Mouse (Mus musculus) myocyte (in vitro differentiated cells): ENCODE data around the gene 1700019N19Rik. TPM values are rescaled to one million over a fixed set of nuclear protein-coding genes. Genes with fewer than 3 reads are reported as not detected.

ENCODE experiments used
- H3K27me3 ChIP-seq: one replicate; pipeline ENCODE4 v1.6.1; 2011; ENCODE audit not compliant: control insufficient read depth, insufficient read depth, insufficient read length
- H3K36me3 ChIP-seq: one replicate; pipeline ENCODE4 v1.6.1; 2011; ENCODE audit not compliant: control insufficient read depth, insufficient read depth
- H3K4me2 ChIP-seq: one replicate; pipeline ENCODE4 v1.6.1; 2011; ENCODE audit warnings: low read depth, control low read depth
- H3K4me3 ChIP-seq: one replicate; pipeline ENCODE4 v1.5.1; 2011; ENCODE audit warnings: mild to moderate bottlenecking, control low read depth, moderate library complexity
- H3K79me2 ChIP-seq: one replicate; pipeline ENCODE4 v1.6.1; 2011; ENCODE audit not compliant: control insufficient read depth, insufficient read depth
- H3ac ChIP-seq: one replicate; pipeline ENCODE4 v1.6.1; 2011; ENCODE audit not compliant: control insufficient read depth, insufficient read length
- CEBPB ChIP-seq: IDR thresholded peaks from 2 replicates; pipeline ENCODE4 v1.6.1; 2011; ENCODE audit warnings: mild to moderate bottlenecking, moderate library complexity; ENCODE audit not compliant: poor library complexity, insufficient read depth, severe bottlenecking
- E2F4 ChIP-seq: IDR thresholded peaks from one replicate; pipeline ENCODE4 v1.6.1; 2011; ENCODE audit warnings: mild to moderate bottlenecking, control low read depth, moderate library complexity; ENCODE audit not compliant: insufficient read depth
- MAX ChIP-seq: IDR thresholded peaks from one replicate; pipeline ENCODE4 v1.6.1; 2011; ENCODE audit warnings: low read depth, mild to moderate bottlenecking, control low read depth
- MYOD1 ChIP-seq, 3 experiments: IDR thresholded peaks; one replicate each; pipeline ENCODE4 v1.6.1; 2011; ENCODE audit warnings: control low read depth in 2 of 3, low read depth in 2 of 3, mild to moderate bottlenecking in 2 of 3, moderate library complexity in 1 of 3; ENCODE audit not compliant: insufficient read length in 2 of 3, control insufficient read depth in 1 of 3
- MYOG ChIP-seq, 3 experiments: IDR thresholded peaks; one replicate each; pipeline ENCODE4 v1.6.1; 2011; ENCODE audit warnings: control low read depth in 2 of 3, low read depth in 2 of 3, mild to moderate bottlenecking in 2 of 3; ENCODE audit not compliant: insufficient read length in 2 of 3, control insufficient read depth in 1 of 3, insufficient read depth in 1 of 3
- POLR2A ChIP-seq: IDR thresholded peaks from one replicate; pipeline ENCODE4 v1.6.1; 2011; ENCODE audit warnings: low read depth, mild to moderate bottlenecking, control low read depth, moderate library complexity; ENCODE audit not compliant: insufficient read length
- POLR2AphosphoS2 ChIP-seq: IDR thresholded peaks from one replicate; pipeline ENCODE4 v1.6.1; 2011; ENCODE audit warnings: low read depth, control low read depth; ENCODE audit not compliant: insufficient read length
- REST ChIP-seq: IDR thresholded peaks from one replicate; pipeline ENCODE4 v1.6.1; 2011; ENCODE audit warnings: mild to moderate bottlenecking, control low read depth, moderate library complexity; ENCODE audit not compliant: insufficient read depth, insufficient read length
- SRF ChIP-seq: IDR thresholded peaks from one replicate; pipeline ENCODE4 v1.6.1; 2011; ENCODE audit warnings: low read depth; ENCODE audit not compliant: control insufficient read depth, insufficient read length
- TCF12 ChIP-seq: IDR thresholded peaks from one replicate; pipeline ENCODE4 v1.6.1; 2011; ENCODE audit warnings: mild to moderate bottlenecking, control low read depth; ENCODE audit not compliant: poor library complexity, insufficient read depth, severe bottlenecking
- TCF3 ChIP-seq: IDR thresholded peaks from one replicate; pipeline ENCODE4 v1.6.1; 2011; ENCODE audit warnings: low read depth, control low read depth; ENCODE audit not compliant: insufficient read length
- USF1 ChIP-seq: IDR thresholded peaks from one replicate; pipeline ENCODE4 v1.6.1; 2011; ENCODE audit warnings: low read depth, mild to moderate bottlenecking, control low read depth, moderate library complexity
- polyA plus RNA-seq: library from polyadenylated mRNA; unstranded; fragments of >200 nt; fragmentation: generic; extraction: Trizol; gene quantifications from one replicate; pipeline ENCODE4 v1.2.1, GENCODE M21; 2012; ENCODE audit warnings: missing spikeins

The 1700019N19Rik gene
- polyA plus RNA-seq, 1 experiment, result not detected

DNA sequence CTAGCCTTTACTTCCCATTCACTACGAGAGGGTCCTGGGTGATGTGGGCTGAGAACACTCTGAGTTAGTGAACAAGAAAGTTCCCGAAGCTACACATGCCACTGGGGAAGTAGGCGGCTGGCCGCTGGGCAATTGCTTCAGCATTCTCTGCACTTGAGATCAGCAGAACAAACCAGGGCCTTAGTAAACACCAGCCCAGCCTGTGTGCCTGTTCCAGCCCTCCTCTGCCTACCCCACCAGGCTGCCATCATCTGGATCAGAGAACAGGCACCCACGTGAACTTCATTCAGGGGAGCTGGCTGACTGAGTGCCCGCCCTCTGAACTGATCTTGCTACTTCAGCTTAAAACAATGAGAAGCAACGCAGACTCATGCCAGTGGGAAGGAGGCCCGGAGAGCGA, 44.4 kb upstream of the 1700019N19Rik start:
- TF ChIP-seq MYOG (IDR thresholded peaks at IDR 0.05; ENCODE audit: control insufficient read depth in 1 of 3, insufficient read depth in 1 of 3, insufficient read length in 2 of 3, low read depth in 2 of 3) (no peak), POLR2A (no peak), TCF12 (no peak), TCF3 (no peak), REST (no peak), E2F4 (no peak)
- no peaks in the 10 kb centered on the region for H3K79me2 ChIP-seq
- H3ac ChIP-seq, result no peak overlapping the region
- no peak overlapping the region for H3K4me2 ChIP-seq
- H3K36me3 ChIP-seq, result no peaks in the 10 kb centered on the region
- H3K27me3 ChIP-seq, result no peaks in the 10 kb centered on the region
- H3K4me3 ChIP-seq, result no peak overlapping the region

DNA sequence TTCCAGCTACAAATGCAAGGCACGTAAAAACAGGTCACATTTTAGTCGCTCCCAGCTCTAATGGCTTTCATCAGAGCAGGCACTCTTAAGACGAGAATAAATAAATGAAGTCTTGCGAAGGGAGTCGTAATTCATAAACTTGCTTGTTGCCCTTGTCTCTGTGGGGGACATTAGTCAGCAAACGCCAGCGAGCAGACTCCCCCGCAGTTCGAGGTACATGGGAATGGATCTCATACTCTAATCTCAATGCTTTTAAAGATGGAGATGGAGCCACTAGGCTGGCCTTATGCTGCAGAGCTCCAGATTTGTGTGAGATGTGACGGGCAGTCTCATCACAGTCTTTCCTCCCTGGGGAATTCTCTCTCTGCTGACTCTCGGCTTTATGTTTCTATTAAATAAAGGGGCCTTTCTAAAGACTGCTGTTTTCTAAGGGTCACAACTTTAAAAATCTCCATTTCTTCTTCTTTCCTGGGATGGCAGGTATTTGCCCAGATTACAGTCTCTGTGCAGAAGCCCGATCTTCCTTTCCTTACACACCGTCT, 39.4 kb upstream of the 1700019N19Rik start:
- Histone ChIP-seq H3K4me3 (no peak overlapping the region), H3ac (no peak overlapping the region), H3K79me2 (peaks cover 4% of the 10 kb centered on the region), H3K27me3 (no peaks in the 10 kb centered on the region), H3K36me3 (no peaks in the 10 kb centered on the region), H3K4me2 (no peak overlapping the region)
- TF ChIP-seq MYOD1 (IDR thresholded peaks at IDR 0.05; ENCODE audit: control insufficient read depth in 1 of 3, insufficient read length in 2 of 3, low read depth in 2 of 3) (no peak), TCF3 (no peak), MAX (no peak), POLR2AphosphoS2 (no peak), USF1 (no peak), REST (no peak), MYOG (IDR thresholded peaks at IDR 0.05; ENCODE audit: control insufficient read depth in 1 of 3, insufficient read depth in 1 of 3, insufficient read length in 2 of 3, low read depth in 2 of 3) (no peak), TCF12 (no peak), CEBPB (no peak), E2F4 (no peak), SRF (no peak), POLR2A (no peak)

DNA sequence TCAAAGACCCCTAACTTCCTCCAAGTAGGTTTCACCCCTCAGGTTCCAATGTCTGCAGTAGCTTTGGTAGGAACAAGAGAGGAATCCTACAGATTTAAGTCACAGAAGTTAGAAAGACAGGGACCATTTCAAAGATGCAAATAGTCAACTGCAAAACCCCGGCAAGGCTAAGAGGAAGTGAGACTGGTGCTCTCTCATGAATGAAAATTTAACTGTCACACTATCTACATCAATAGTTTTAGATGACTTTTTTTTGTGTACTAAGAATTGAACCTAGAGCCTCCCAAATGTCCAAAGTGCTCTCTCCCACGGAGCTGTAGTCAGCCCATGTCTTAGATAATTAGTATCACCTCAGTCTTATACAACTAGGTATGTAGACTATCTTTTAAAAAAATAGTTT, 38.7 kb upstream of the 1700019N19Rik start:
- TF ChIP-seq USF1 (no peak), REST (no peak), CEBPB (no peak), MYOD1 (IDR thresholded peaks at IDR 0.05; ENCODE audit: control insufficient read depth in 1 of 3, insufficient read length in 2 of 3, low read depth in 2 of 3) (no peak), POLR2AphosphoS2 (no peak), TCF12 (no peak), TCF3 (no peak), SRF (no peak), E2F4 (no peak), POLR2A (no peak), MAX (no peak), MYOG (IDR thresholded peaks at IDR 0.05; ENCODE audit: control insufficient read depth in 1 of 3, insufficient read depth in 1 of 3, insufficient read length in 2 of 3, low read depth in 2 of 3) (no peak)
- peaks cover 4% of the 10 kb centered on the region for H3K79me2 ChIP-seq
- no peaks in the 10 kb centered on the region for H3K36me3 ChIP-seq
- H3K4me2 ChIP-seq, result no peak overlapping the region
- H3K27me3 ChIP-seq, result no peaks in the 10 kb centered on the region
- H3ac ChIP-seq, result no peak overlapping the region
- H3K4me3 ChIP-seq, result no peak overlapping the region

DNA sequence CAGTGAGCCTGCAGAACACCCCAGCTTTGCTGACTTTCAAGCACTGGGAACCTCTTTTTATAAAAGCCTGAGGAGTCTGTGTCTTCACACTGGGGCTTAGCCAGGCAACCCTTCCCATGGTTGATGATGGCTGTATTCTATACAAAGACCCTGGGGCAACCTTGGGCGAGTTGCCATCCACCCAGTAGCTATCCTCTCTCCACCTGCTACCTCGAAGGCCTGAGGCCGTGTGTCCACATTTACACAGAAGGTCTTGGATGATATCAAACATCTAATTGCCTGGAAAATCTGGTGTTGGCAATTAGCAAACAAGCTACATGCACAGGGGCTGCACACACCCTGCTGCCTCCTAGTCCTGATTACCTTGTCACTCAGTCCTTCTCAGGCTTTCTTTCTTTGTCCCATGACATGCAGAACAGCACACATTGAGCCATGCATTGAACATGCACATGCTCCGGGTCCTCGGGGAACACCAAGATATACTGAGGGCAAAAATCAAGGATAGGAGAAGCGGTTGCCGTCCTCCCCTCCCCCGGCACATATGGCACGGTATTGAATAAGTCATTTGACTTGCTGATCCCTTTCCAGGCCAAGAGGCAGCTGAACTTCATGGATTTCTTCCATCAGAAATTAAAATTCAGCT, 37.1 kb upstream of the 1700019N19Rik start:
- no peak overlapping the region for H3K4me2 ChIP-seq
- H3K36me3 ChIP-seq, result no peaks in the 10 kb centered on the region
- no peaks in the 10 kb centered on the region for H3K27me3 ChIP-seq
- TF ChIP-seq MYOG (IDR thresholded peaks at IDR 0.05; ENCODE audit: control insufficient read depth in 1 of 3, insufficient read depth in 1 of 3, insufficient read length in 2 of 3, low read depth in 2 of 3) (no peak), TCF12 (no peak), TCF3 (no peak), POLR2A (no peak), USF1 (no peak), CEBPB (no peak), POLR2AphosphoS2 (no peak), SRF (no peak), REST (no peak), MYOD1 (IDR thresholded peaks at IDR 0.05; ENCODE audit: control insufficient read depth in 1 of 3, insufficient read length in 2 of 3, low read depth in 2 of 3) (no peak), MAX (no peak)
- H3K4me3 ChIP-seq, result no peak overlapping the region
- peaks cover 4% of the 10 kb centered on the region for H3K79me2 ChIP-seq
- no peak overlapping the region for H3ac ChIP-seq

DNA sequence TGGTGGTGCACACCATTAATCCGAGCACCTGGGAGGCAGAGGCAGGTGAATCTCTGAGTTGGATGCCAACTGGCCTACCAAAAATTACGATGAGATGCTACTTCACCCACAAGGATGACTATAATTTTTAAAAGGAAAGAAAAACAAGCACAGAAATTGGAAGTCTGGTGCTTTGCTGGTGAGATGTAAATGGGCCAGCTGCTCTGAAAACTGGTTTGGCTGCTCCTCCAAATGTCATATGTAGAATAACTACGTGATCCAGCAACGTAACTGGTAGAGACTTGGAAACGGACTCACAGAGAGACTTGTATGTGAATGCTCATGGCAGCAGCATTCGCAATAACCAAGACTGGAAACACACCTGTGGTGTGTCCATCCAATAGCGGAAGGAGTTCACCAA, 35.9 kb upstream of the 1700019N19Rik start:
- Histone ChIP-seq H3K79me2 (peaks cover 4% of the 10 kb centered on the region), H3ac (no peak overlapping the region), H3K4me2 (no peak overlapping the region), H3K27me3 (no peaks in the 10 kb centered on the region), H3K36me3 (no peaks in the 10 kb centered on the region), H3K4me3 (no peak overlapping the region)
- TF ChIP-seq MAX (no peak), SRF (no peak), CEBPB (no peak), POLR2A (no peak), E2F4 (no peak)
